Mouse (Mus musculus) c-Kit-positive CD71-positive TER-119-negative erythroid progenitor cells, embryonic 14.5 days (primary cell): ENCODE measurements at regions not wholly inside any gene's neighbourhood (a gene's known extent, or its start where the extent isn't known, plus 50 kb on each side); places are given as distances from the start of the nearest gene placed in this dataset.

Experiments used
- DNase-seq: peaks from one replicate; pipeline ENCODE4 v3.0.0-alpha.2; 2013; ENCODE audit warnings: low read depth

DNA sequence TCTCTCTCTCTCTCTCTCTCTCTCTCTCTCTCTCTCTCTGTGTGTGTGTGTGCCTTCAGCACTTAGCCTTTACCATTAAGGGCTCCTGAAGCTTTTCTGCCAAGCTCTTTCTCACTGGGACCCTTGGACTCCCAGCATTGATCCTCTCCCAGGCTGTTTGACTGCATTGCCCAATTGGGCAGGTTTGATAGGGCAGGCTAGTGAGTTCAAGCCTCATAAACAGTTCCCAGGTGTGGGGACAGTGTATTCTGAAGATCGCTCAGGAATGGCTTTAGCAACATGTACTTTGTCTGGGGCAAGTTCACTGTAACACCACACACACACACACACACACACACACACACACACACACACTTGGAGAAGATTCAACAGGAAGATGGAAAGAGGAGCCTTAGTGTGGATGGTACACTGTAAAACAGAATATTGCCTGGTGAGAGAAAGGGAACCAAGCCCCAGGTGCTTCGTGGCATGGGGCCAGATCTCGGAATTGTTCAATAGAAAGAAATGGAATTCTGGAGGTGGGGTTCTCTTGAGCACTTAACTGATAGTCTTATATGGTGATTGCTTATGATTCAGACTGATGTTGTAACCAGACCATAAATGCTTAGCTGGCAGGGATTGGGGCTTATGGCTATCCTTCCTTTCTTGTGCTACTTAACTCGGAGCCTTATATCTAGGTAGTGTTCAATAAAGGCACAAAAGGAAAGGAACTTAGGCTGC lies 229.5 kb downstream of the 4933412E24Rik start:
- DNase-seq = no peak

DNA sequence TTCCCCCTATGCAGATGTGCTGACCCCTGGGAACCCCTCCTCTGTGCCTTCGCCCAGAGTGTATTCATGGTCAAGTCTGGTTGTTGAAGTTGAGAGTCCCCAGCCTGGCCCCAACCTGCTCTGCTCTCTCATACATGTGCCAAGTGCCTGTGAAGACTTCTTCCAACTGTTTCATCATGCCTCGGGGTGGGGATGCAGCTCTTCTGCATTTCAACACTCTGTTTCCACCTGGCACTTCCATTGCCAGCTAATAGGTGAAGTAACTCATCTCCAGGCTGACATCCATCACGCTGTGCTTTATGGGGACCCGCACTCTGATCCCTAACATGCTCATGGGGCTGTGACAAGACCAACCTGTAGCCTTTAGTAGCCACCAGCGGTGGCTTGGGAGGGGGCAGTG lies 230.4 kb downstream of the 4933412E24Rik start:
- DNase-seq = no peak

DNA sequence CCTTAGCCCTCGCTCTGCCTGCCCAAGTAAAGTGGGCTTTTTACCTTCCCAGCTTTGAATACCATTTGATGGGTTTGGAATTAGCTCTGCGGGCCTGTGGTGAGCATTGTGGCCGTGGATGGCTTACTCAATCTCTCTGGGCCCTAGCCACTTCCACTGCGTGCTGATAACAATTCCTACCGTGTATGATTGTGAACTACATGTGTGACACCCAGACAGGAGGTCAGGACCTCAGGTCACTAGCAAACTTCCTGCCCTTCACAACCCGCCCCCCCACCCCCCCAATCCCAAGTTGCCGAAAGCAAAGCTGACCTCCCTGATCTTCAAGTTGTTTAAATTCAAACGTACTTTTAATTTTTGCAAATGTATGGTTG lies 231.9 kb downstream of the 4933412E24Rik start:
- no peak for DNase-seq

DNA sequence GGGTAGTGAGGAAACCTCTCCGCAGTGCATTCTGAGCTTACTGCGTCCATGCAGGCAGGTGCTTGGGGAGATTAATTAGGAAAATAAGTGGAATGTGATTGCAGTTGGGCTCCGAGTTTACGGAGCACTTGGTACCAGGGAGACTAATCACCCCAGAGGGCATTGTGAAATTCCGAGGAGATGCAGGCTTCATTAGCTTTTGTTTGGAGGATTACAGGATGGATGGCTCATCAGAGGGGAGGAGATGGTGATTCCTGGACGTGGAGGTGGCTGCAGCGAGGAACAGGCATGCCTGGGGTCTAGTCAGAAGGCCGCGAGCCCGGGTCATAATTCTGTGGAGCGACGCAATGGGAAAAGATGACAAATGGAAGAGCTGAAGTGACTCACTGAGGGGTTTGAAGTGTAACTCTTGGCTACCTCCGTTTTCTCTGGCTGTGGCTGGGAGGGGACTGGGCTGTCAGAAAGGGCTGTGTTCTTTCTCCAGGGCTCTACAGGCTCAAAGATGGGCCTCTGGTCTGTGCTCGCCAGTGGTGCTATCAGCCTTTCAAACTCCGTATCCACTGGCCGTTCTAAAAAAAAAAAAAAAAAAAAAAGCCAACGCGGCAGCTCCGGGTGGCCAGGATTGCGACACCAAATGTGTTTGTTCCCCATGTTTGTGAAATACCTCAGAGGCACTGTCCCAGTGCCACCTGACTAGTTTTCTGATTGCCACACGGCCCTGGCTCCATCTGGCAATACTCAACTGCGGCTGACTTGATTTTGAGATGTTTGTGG lies 232.4 kb downstream of the 4933412E24Rik start:
- DNase-seq = no peak

DNA sequence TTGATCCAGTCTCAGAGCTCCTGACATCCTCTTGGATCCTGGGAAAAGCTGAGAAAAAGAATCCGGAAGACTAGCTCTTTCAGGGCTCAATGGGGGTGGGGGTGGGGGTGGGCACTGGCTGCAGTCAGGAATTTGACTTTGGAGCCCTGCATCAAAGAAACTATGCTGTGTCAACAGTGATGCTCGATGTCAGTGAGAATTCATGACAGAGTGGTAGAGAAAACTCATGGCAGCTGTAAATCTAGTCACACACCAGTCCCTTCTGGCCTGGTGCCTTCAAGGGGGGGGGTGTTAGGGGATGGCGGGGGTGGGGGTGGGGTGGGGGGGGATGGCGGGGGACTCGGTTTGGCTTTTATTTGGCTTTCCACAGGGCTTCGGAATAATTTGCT lies 233.0 kb downstream of the 4933412E24Rik start:
- DNase-seq = no peak

DNA sequence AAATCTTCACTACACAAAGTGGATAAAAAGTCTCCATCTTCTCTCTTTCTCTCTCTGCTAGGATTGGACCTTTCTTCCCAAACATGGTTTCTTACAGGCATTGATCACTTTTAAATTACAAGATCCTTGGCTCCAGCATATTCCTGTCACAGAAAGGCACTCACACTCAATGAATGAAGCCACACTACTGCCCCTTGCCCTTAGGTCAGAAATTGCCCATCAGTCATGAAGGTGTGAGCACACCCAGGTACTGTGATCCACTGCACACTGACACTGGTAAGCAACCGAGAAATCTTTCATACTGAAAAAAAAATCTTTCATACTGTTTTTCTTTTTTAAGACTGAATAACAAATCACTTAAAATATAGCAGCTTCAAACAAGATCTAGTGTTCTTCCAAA lies 235.9 kb downstream of the 4933412E24Rik start:
- DNase-seq = no peak

DNA sequence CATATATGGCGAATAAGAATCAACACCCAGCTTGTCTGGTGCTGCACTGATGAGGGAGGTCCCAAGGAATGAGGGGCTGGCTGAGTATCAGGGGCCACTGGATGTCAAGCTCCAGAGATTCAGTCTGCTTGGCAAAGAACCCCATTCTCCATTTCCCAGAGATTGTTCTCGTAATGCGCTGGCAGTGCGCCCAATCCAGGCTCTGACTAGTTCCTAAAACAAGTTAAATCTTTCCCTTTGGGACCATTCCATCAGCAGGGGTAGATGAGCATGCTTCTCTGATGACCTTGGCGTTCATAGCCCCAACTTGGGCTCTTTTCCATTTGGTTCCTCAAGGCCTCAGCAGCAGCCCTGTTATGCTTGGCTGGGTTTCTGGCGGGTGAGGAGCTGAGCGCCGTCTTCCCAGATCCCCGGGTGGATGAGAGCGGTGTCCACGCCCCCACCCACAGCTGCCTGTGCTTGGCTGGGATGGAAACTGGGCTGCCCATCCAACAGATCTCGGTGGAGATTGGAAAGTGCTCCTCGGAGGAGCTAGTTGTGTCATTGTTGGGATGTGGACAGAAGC lies 239.0 kb downstream of the 4933412E24Rik start:
- no peak for DNase-seq

DNA sequence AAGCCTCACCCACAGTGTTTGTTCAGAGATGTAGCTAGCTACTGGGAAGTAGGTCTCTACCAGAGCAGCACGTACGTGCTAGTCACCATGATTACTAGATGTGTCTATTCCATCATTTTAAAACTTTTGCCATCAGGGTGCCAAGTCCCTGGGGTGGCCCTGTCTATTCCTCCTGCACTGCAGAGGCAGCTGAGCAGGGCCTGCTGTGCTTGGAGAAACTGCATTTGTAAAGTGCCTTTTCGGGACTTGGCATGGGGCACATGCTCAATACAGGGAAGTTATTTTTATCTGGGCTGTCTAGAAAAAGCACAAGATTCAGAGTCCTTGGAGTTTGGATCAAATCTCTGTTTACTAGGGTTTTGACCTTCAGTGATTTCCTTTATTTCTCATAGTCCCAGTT lies 240.6 kb downstream of the 4933412E24Rik start:
- no peak for DNase-seq

DNA sequence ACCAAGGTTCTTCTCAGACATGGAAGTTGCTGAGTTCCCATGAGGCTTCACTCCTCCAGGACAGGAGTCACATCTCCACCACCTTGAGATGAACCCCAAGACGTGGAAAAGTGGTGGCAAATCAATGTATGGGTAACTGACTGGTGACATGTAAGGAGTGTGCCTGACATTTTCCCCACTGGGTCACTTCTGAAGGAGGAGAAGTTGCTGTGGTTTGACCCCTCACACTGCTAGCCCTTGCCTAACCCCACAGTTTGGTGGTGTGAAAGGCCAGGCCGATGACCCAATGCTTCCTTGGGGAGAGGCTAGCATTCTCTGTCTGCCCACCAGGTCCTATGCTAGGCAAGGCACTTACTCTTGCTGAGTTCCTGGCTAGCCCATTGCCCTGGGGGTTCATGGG lies 242.4 kb downstream of the 4933412E24Rik start:
- no peak for DNase-seq

DNA sequence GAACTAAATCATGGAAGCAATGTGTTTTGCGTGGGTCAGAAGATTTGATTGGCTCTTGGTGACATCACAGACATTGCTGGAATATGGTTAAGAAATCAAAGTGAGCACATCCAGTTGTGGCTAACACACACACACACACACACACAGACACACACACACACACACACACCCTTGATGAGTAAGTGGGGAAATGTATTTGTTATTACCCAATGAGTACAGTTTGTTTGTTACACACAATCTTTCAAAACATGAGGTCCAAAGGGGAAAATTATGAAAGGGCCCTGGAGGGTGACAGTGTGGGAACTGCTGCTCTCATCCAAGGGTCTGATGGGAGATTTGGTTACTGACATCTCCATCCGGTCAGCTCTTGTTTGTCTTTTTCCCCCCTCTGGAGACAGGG lies 243.8 kb downstream of the 4933412E24Rik start:
- DNase-seq = no peak

DNA sequence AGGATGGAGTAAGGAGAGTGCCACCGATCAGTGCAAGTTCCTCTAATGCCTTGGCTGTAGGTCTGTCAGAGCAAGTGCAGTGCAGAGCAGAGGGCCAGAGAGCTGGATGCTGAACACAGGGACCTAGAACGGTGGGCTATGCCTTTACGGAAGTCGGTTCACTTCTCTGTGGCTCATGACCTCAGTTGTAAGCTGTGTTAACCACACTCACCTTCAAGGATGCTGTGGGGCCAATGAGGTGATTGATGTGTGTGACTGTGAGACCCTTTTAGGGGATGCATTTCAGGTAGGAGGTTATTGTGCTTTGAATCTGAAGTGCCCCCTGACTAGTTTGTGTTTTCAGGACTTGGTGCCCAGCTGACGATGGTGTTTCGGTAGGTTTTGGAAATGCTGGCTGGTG lies 254.4 kb downstream of the 4933412E24Rik start:
- DNase-seq = no peak

DNA sequence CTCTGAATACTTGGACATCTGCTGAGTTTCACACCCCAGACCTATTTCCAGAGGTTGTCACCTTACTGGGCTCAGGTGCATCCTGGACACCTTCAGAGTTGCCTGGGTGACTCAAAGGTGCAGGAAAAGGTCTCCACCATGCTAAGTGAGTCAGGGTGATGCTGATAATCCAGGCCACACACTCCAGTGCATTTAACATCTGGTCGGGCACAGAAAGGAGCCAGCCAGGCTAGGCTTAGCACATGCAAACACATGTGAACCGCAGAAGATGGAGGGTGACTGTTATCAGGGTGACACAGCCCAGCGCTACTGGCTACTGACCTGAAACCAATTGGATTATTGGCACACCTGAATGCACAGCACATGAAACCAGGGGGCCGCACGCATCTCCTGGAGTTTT lies 255.9 kb downstream of the 4933412E24Rik start:
- no peak for DNase-seq

DNA sequence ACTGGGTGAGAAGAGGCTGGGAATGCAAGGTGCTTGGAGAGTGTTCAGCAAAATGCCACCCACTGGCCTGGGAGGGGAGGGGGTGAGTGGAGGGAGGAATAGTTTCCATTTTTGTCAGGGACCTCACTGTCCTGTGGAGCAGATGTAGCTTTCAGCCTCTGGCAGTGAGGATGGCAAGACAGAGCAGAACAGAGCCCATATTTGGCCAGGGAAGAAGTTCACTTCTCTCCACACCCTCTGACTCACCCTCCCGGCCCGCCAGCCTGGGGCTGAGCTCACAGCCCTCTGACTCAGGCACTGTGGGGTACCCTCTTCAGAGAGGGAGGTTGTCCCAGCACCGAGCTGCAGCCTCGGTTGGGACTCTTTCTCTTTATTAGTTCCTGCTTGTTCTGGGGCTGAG lies 256.8 kb downstream of the 4933412E24Rik start:
- no peak for DNase-seq

DNA sequence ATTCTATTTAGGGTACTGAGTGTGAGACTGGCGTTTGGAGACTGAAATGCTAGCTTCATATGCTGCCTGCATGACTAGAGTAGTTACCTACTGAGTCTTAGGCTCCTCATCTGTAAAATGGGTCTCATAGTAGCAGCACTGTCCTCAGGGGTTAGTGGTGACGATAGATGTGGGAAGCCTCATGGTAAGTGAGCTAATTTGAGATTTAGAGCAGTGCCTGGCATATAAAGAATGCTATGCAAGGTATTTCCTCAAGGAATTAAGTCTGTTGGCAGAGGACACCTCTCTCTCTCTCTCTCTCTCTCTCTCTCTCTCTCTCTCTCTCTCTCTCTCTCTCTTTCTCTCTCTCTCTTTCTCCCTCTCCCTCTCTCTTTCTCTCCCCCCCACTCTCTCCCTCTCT lies 257.4 kb downstream of the 4933412E24Rik start:
- DNase-seq = no peak

DNA sequence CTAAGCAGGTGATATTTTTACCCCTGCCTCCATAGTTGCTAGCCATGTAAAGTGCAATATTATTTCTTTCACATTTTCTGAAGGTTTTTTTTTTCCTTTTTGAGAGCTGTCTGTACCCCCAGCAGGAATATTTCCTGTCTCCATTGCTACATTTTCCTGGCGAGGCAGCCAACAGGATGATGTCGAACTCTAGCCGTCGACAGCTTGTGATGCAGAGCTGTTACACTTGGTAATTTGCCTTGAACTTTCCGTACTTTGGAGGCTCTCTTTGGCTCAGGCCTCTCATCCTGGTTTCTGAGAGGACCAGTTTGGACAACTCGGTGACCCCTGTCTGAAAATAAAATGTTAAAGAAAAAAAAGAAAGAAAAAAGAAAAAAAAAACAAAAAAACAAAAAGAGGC lies 260.3 kb downstream of the 4933412E24Rik start:
- DNase-seq = no peak

DNA sequence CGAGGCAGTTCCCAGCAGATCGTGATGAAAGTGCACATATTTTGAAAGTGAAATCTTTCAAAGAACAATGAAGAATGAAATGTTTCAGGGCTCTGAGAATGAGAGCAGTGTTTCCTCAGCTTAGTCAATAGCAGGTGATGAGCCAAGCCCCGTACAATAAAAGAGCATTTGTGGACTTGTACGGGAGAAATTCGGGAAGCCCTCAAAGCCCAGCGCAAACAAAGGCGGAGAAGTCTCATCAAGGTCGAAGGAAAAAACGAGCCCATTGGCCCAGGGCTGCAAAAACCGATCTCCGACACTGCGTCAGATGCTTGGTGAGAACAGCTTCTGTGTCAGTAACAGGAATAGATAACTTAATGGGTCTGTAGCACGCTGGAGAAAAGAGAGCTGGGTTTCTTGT lies 261.5 kb downstream of the 4933412E24Rik start:
- no peak for DNase-seq

DNA sequence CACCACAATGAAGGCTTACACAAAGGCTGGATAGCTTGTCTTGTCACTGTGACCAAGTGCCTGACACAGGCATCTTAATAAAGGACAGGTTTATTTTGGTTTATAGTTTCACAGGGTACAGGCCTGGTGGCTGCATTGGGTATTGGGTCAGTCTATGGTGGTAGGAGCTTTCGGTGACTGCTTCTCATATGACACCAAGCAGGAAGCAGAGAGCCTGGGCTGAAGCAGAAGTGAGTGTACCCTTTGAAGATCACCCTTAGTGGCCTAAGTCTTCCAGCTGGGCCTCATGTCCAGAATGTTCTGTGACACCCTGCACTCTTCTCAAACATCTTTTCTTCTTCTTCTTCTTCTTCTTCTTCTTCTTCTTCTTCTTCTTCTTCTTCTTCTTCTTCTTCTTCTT lies 264.1 kb downstream of the 4933412E24Rik start:
- no peak for DNase-seq

DNA sequence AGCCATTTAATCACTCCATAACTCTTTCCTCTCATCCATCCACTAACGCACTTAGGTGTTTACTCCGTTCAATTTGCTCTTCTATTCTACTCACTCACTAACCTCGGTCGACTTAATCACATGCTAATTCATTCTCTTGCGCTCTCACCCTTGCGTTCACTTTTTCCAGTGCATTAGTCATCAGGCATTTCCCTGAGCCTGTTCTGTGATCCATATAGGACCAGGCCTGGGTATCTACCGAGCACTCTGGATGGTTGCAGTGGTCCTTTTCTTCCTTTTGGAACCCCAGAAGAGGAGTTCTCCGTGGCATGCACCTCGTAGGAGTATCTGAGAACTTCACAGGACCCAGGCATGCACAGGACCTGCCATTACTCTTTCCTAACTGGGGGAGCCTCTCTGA lies 270.1 kb downstream of the 4933412E24Rik start:
- no peak for DNase-seq

DNA sequence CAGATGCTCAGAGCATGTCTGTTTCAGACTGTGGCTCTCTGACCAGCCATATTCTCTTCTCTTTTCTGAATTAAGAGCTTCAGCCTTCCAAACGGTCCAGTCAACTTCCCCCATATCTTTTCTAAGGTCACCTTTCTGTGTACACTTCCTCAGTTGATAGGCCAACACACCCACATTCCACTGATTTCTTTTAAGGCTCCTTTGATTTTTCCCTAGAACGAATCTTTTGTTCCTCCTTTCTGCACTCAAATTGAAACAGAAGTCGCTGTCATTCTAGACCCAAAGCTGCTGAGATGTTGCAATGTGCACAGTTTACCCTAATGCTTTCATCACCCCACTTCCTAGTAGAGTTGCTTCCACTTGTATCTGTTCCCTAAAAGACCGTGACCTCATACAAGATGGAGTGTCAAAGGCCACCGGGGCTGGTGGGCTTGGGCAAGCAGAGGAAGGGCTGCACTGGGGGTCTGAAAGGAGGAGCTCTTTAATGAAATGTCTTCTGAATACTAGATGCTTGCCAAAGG lies 271.9 kb downstream of the 4933412E24Rik start:
- no peak for DNase-seq

DNA sequence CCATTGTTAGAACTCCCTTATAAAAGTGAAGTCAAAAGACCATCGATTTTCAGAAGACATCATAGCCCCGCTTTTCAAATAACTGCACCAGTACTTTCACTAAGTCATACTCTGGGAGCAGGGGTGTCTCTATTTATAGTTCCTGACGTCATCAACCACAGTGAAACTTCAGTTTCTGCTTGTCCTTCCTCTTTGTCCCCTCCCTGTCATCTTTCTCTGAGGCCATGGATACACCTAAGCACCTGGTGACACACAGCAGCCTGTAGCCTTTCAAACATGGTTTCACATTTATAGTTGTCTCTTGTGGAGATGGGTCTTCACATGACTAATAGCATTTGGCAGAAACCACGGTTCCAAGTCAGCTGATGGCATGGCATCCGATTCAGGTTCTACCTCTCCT lies 277.2 kb downstream of the 4933412E24Rik start:
- no peak for DNase-seq

DNA sequence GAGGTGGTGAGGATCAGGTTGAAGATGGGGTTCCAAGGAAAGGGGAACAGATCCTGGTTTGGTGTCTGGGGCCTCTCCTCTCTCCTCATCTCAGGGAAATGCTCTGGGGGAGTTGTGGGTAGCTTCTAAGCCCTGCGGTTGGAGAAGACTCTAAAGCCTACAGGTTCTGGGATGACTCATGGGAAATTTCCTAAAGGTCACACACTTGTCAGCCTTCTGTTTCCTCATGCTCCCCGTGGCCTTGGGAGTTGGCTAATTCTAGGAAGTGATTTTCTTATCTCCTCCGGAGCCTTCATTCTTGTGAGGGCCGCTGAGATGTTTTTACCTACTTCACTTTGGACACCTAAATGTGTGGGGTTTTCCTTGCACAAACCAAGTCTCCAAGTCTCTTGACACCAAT lies 279.2 kb downstream of the 4933412E24Rik start:
- no peak for DNase-seq

DNA sequence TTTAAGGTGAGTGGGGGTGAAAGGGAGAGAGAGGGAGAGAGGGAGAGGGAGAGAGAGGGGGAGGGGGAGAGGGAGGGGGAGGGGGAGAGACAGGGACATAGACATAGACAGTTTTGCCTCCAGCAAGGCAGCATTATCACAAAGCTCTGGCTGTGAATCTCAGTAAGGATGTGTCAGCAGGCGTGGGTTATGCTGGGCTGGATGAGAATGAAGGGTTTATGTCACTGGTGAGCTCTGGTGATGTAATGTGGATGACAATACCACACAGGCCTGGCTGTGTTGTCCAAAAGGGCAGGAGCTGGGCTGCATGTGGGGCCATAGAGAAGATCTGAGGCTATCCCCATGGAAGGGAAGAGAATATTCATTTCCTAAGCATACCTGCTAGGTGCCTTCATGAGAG lies 282.0 kb downstream of the 4933412E24Rik start:
- DNase-seq = no peak

DNA sequence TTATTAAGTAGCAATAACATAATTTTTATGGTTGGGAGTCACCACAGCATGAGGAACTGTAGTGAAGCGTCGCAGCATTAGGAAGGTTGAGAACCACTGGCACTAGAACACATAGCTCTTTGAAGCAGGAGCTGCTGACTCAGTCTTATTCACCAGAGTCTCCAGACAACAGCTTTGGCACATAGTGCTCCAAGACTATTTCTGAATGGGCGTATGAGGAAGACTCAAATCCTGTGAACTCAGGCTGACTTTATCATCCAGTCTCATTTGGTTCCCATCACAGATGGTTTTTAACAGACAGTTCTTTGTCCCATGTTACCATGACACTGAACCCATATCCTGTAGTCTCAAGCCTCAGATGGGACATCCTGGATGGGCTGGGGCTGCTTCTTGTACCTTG lies 282.5 kb downstream of the 4933412E24Rik start:
- DNase-seq = no peak
